Mouse (Mus musculus): ENCODE results near the gene Gm12248. TPM values are rescaled to one million over a fixed set of nuclear protein-coding genes. Genes with fewer than 3 reads are reported as not detected.

Gm12248 gene
- polyA plus RNA-seq, 1 experiment = not detected

DNA sequence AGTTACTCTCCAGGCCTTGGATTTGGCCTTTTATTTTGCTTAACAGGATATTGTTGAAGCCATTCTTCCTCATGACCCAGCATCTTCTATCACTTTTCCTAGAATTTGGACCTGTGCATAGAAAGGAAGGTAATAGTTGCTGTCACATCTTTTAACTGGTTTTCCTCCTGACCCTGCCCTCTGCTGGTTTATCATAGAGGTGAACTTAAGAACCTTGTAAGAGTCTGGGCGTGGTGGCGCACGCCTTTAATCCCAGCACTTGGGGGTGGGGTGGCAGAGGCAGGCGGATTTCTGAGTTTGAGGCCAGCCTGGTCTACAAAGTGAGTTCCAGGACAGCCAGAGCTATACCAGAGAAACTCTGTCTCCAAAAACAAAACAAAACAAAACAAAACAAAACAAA lies 74.2 kb downstream of the Gm12248 start:
- peaks cover 16% of the 10 kb centered on the region for H3K4me1 ChIP-seq (ENCODE audit: control insufficient read depth, insufficient read depth, low read length)
- H3K27me3 ChIP-seq (ENCODE audit: control insufficient read depth, insufficient read depth, low read length, poor library complexity, severe bottlenecking) = no peaks in the 10 kb centered on the region
- no peak overlapping the region for H3K9ac ChIP-seq (ENCODE audit: low read depth, poor library complexity, severe bottlenecking)
- H3K4me3 ChIP-seq (ENCODE audit: low read depth, low read length) = no peak overlapping the region
- H3K27ac ChIP-seq (ENCODE audit: insufficient read depth, low read length) = no peak overlapping the region
- no peaks in the 10 kb centered on the region for H3K36me3 ChIP-seq (ENCODE audit: control insufficient read depth, insufficient read depth, low read length, poor library complexity, severe bottlenecking)
- TF ChIP-seq CTCF (IDR thresholded peaks at IDR 0.05; ENCODE audit: low read depth, low read length) (no peak), EP300 (IDR thresholded peaks at IDR 0.05; ENCODE audit: insufficient read depth, low read depth, low read length) (no peak), POLR2A (IDR thresholded peaks at IDR 0.05; ENCODE audit: insufficient read depth, low read length) (no peak)
- no peaks in the 10 kb centered on the region for H3K9me3 ChIP-seq (replicated peaks; ENCODE audit: control insufficient read depth, insufficient read depth, low read length, poor library complexity, severe bottlenecking)

DNA sequence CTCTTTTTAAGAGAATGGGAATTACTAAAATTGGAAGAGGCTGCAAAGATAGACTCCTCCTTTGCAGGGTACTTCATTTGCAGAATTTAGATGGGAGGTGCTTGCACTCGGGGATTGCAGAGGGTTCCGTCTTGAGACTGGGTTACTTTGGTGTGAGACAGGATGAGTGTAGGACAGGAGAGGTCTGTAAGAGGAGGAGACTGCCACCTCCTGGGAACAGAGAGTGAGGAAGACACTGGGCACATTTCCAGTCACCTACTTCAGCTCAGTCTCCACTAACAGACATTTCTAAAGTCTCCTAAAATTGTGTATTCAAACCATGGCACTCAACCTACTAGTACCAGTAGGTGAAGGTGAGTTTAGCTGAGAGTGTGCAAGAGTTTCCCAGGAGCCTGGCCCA lies 74.6 kb downstream of the Gm12248 start:
- Histone ChIP-seq H3K4me1 (ENCODE audit: control insufficient read depth, insufficient read depth, low read length) (peaks cover 17% of the 10 kb centered on the region), H3K36me3 (ENCODE audit: control insufficient read depth, insufficient read depth, low read length, poor library complexity, severe bottlenecking) (no peaks in the 10 kb centered on the region), H3K9me3 (replicated peaks; ENCODE audit: control insufficient read depth, insufficient read depth, low read length, poor library complexity, severe bottlenecking) (no peaks in the 10 kb centered on the region), H3K27me3 (ENCODE audit: control insufficient read depth, insufficient read depth, low read length, poor library complexity, severe bottlenecking) (no peaks in the 10 kb centered on the region), H3K9ac (ENCODE audit: low read depth, poor library complexity, severe bottlenecking) (no peak overlapping the region), H3K27ac (ENCODE audit: insufficient read depth, low read length) (no peak overlapping the region), H3K4me3 (ENCODE audit: low read depth, low read length) (no peak overlapping the region)
- TF ChIP-seq EP300 (IDR thresholded peaks at IDR 0.05; ENCODE audit: insufficient read depth, low read depth, low read length) (no peak), CTCF (IDR thresholded peaks at IDR 0.05; ENCODE audit: low read depth, low read length) (peak; percentile 11), POLR2A (IDR thresholded peaks at IDR 0.05; ENCODE audit: insufficient read depth, low read length) (no peak)

DNA sequence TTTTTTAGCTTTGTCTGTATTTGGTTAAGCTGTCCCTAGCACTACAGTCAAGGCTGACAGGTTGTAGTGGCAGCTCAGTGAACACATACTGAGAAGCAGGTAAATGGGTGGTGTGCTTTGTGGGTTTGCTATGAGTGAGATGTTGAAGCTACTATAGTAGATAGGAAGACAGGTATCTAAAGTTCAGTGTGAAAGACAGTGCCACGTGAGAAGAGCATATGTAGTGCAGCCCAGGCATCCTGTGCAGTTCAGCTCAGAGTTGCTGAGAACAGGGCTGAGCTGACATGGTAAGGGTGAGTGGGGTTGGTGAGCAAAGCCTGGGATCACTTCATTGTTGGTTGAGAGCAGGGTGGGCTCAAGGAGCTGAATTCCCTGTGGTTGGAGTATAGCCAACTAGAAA lies 75.5 kb downstream of the Gm12248 start:
- Histone ChIP-seq H3K9me3 (replicated peaks; ENCODE audit: control insufficient read depth, insufficient read depth, low read length, poor library complexity, severe bottlenecking) (no peaks in the 10 kb centered on the region), H3K9ac (ENCODE audit: low read depth, poor library complexity, severe bottlenecking) (no peak overlapping the region), H3K36me3 (ENCODE audit: control insufficient read depth, insufficient read depth, low read length, poor library complexity, severe bottlenecking) (no peaks in the 10 kb centered on the region), H3K27ac (ENCODE audit: insufficient read depth, low read length) (no peak overlapping the region), H3K27me3 (ENCODE audit: control insufficient read depth, insufficient read depth, low read length, poor library complexity, severe bottlenecking) (no peaks in the 10 kb centered on the region), H3K4me3 (ENCODE audit: low read depth, low read length) (no peak overlapping the region), H3K4me1 (ENCODE audit: control insufficient read depth, insufficient read depth, low read length) (peaks cover 20% of the 10 kb centered on the region)
- TF ChIP-seq POLR2A (IDR thresholded peaks at IDR 0.05; ENCODE audit: insufficient read depth, low read length) (no peak), CTCF (IDR thresholded peaks at IDR 0.05; ENCODE audit: low read depth, low read length) (no peak), EP300 (IDR thresholded peaks at IDR 0.05; ENCODE audit: insufficient read depth, low read depth, low read length) (no peak)

DNA sequence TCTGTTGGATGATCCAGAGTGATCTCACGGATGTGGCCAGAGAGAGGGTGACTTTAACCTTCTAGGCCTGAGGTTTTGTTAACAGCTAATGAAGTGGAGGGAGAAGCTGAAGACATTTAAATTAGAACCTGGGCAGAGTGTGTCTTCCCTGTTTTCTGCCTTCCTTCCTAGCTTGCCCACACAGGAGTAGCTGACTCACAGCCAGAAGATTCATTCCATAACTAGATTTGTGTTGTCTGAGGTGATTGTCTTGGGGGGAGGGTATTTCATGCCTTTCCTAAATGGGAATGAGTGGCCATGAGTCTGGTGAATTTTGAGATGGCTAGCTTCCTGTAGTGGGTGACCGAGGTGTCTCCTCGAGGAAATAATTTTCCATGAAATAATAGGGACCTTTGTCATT lies 76.6 kb downstream of the Gm12248 start:
- H3K4me1 ChIP-seq (ENCODE audit: control insufficient read depth, insufficient read depth, low read length) = peaks cover 20% of the 10 kb centered on the region
- no peak for TF ChIP-seq CTCF (IDR thresholded peaks at IDR 0.05; ENCODE audit: low read depth, low read length)
- no peak for TF ChIP-seq EP300 (IDR thresholded peaks at IDR 0.05; ENCODE audit: insufficient read depth, low read depth, low read length)
- no peak for TF ChIP-seq POLR2A (IDR thresholded peaks at IDR 0.05; ENCODE audit: insufficient read depth, low read length)
- H3K36me3 ChIP-seq (ENCODE audit: control insufficient read depth, insufficient read depth, low read length, poor library complexity, severe bottlenecking) = no peaks in the 10 kb centered on the region
- H3K9ac ChIP-seq (ENCODE audit: low read depth, poor library complexity, severe bottlenecking) = no peak overlapping the region
- H3K9me3 ChIP-seq (replicated peaks; ENCODE audit: control insufficient read depth, insufficient read depth, low read length, poor library complexity, severe bottlenecking) = no peaks in the 10 kb centered on the region
- H3K27ac ChIP-seq (ENCODE audit: insufficient read depth, low read length) = peak overlapping the region; percentile 17; the same call in 1 of the 2 replicates
- no peaks in the 10 kb centered on the region for H3K27me3 ChIP-seq (ENCODE audit: control insufficient read depth, insufficient read depth, low read length, poor library complexity, severe bottlenecking)
- H3K4me3 ChIP-seq (ENCODE audit: low read depth, low read length) = no peak overlapping the region

DNA sequence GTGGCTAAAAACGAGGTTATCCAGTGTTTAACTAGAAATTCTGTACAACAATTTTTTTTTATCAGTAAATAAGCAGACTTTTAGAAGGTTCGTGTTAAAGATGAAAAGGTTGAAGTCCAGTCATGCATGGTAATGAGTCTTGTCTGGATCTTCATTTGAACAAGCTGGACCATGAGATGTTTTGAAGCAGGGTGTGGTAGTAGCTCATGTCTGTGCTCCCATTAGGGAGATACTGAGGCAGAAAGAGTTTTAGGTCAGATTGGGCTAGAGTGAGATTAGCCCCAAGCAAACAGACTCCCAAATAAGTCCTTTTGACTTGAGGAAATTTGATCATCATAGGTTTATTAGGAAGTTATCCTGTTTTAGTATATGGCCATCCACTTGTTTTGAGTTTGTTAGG lies 77.6 kb downstream of the Gm12248 start:
- H3K4me1 ChIP-seq (ENCODE audit: control insufficient read depth, insufficient read depth, low read length) = peaks cover 16% of the 10 kb centered on the region
- no peak overlapping the region for H3K27ac ChIP-seq (ENCODE audit: insufficient read depth, low read length)
- no peaks in the 10 kb centered on the region for H3K27me3 ChIP-seq (ENCODE audit: control insufficient read depth, insufficient read depth, low read length, poor library complexity, severe bottlenecking)
- H3K9ac ChIP-seq (ENCODE audit: low read depth, poor library complexity, severe bottlenecking) = no peak overlapping the region
- no peaks in the 10 kb centered on the region for H3K36me3 ChIP-seq (ENCODE audit: control insufficient read depth, insufficient read depth, low read length, poor library complexity, severe bottlenecking)
- no peak for TF ChIP-seq CTCF (IDR thresholded peaks at IDR 0.05; ENCODE audit: low read depth, low read length)
- TF ChIP-seq EP300 (IDR thresholded peaks at IDR 0.05; ENCODE audit: insufficient read depth, low read depth, low read length) = no peak
- no peak for TF ChIP-seq POLR2A (IDR thresholded peaks at IDR 0.05; ENCODE audit: insufficient read depth, low read length)
- no peak overlapping the region for H3K4me3 ChIP-seq (ENCODE audit: low read depth, low read length)
- no peaks in the 10 kb centered on the region for H3K9me3 ChIP-seq (replicated peaks; ENCODE audit: control insufficient read depth, insufficient read depth, low read length, poor library complexity, severe bottlenecking)

DNA sequence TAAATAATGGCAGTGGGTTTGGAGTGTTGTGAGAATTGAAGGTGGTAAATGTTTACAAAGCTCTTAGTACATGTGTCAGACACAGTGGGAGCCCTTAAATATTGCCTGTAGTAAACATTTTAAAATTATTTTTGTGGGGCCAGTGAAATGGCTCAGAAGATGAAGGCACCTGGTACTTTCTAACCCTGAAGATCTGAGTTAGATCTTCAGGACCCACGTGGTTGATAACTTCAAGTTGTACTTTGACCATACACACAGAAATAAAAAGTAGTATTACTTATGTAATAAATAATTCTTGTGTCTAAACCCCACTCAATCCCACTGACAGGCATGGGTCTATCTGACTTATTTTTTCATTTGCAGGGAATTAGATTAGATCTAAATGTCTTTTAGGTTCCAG lies 78.3 kb downstream of the Gm12248 start:
- Histone ChIP-seq H3K4me3 (ENCODE audit: low read depth, low read length) (no peak overlapping the region), H3K4me1 (ENCODE audit: control insufficient read depth, insufficient read depth, low read length) (peaks cover 16% of the 10 kb centered on the region), H3K27ac (ENCODE audit: insufficient read depth, low read length) (no peak overlapping the region), H3K9me3 (replicated peaks; ENCODE audit: control insufficient read depth, insufficient read depth, low read length, poor library complexity, severe bottlenecking) (no peaks in the 10 kb centered on the region), H3K36me3 (ENCODE audit: control insufficient read depth, insufficient read depth, low read length, poor library complexity, severe bottlenecking) (no peaks in the 10 kb centered on the region), H3K9ac (ENCODE audit: low read depth, poor library complexity, severe bottlenecking) (no peak overlapping the region), H3K27me3 (ENCODE audit: control insufficient read depth, insufficient read depth, low read length, poor library complexity, severe bottlenecking) (no peaks in the 10 kb centered on the region)
- TF ChIP-seq CTCF (IDR thresholded peaks at IDR 0.05; ENCODE audit: low read depth, low read length) (no peak), EP300 (IDR thresholded peaks at IDR 0.05; ENCODE audit: insufficient read depth, low read depth, low read length) (no peak), POLR2A (IDR thresholded peaks at IDR 0.05; ENCODE audit: insufficient read depth, low read length) (no peak)

Other genes starting within 250 kb of the Gm12248 start
- 164 and 167 TPM in 2 replicates for gene Larp1, start 84.1 kb downstream of the Gm12248 start, polyA plus RNA-seq (2011; ENCODE audit: insufficient read depth, insufficient read length, low read depth, missing spikeins)
- gene Cnot8, start 11.0 kb upstream of the Gm12248 start, polyA plus RNA-seq (2011; ENCODE audit: insufficient read depth, insufficient read length, low read depth, missing spikeins) = 98.9 and 102 TPM in 2 replicates
- 45.5 and 50.4 TPM in 2 replicates for gene Gemin5, start 75.4 kb upstream of the Gm12248 start, polyA plus RNA-seq (2011; ENCODE audit: insufficient read depth, insufficient read length, low read depth, missing spikeins)
- gene Mrpl22, start 78.5 kb upstream of the Gm12248 start, polyA plus RNA-seq (2011; ENCODE audit: insufficient read depth, insufficient read length, low read depth, missing spikeins) = 61.9 and 66.8 TPM in 2 replicates
- 9.9 and 10.1 TPM in 2 replicates for gene Igtp, start 106.4 kb upstream of the Gm12248 start, polyA plus RNA-seq (2011; ENCODE audit: insufficient read depth, insufficient read length, low read depth, missing spikeins)
- gene Irgm2, start 106.5 kb upstream of the Gm12248 start, polyA plus RNA-seq (2011; ENCODE audit: insufficient read depth, insufficient read length, low read depth, missing spikeins) = 5.4 and 5.6 TPM in 2 replicates
- gene 4930438A08Rik, start 181.7 kb upstream of the Gm12248 start, polyA plus RNA-seq (2011; ENCODE audit: insufficient read depth, insufficient read length, low read depth, missing spikeins) = not detected in 2 replicates
- gene Zfp692, start 213.9 kb upstream of the Gm12248 start, polyA plus RNA-seq (2011; ENCODE audit: insufficient read depth, insufficient read length, low read depth, missing spikeins) = 19.3 and 21.1 TPM in 2 replicates
- gene Zfp672, start 237.2 kb upstream of the Gm12248 start, polyA plus RNA-seq (2011; ENCODE audit: insufficient read depth, insufficient read length, low read depth, missing spikeins) = 8.3 and 9.0 TPM in 2 replicates
- 33.6 and 41.4 TPM in 2 replicates for gene Sh3bp5l, start 237.6 kb upstream of the Gm12248 start, polyA plus RNA-seq (2011; ENCODE audit: insufficient read depth, insufficient read length, low read depth, missing spikeins)

Data from ES-Bruce4 (cell line).